Mouse (Mus musculus) midbrain, embryonic 14.5 days (tissue): ENCODE data around the gene Morc4. TPM values are rescaled to one million over a fixed set of nuclear protein-coding genes. Genes with fewer than 3 reads are reported as not detected.

ENCODE experiments used
- ATAC-seq: fragments of 200-750 bp; cut with Nextera tagmentation; 2 replicates; pipeline ENCODE4 v1.8.0; 2017; ENCODE audit warnings: moderate number of reproducible peaks, moderate library complexity; ENCODE audit not compliant: low FRiP score, low TSS enrichment
- DNase-seq: peaks from one replicate; pipeline ENCODE4 v3.0.0-alpha.2; 2015
- H3K27ac ChIP-seq: fragments of 300-500 bp; sonication (generic); replicated peaks from 2 replicates; pipeline ENCODE4 v1.5.1; 2014; ENCODE audit warnings: mild to moderate bottlenecking, low read depth, low read length, moderate library complexity
- H3K27me3 ChIP-seq: fragments of 300-500 bp; sonication (generic); 2 replicates; pipeline ENCODE4 v1.6.1; 2014; ENCODE audit warnings: low read length, control low read depth, mixed read lengths; ENCODE audit not compliant: control insufficient read depth, insufficient read depth
- H3K36me3 ChIP-seq: fragments of 300-500 bp; sonication (generic); 2 replicates; pipeline ENCODE4 v1.6.1; 2014; ENCODE audit warnings: low read length, control low read depth; ENCODE audit not compliant: control insufficient read depth, insufficient read depth
- H3K4me1 ChIP-seq: fragments of 300-500 bp; sonication (generic); 2 replicates; pipeline ENCODE4 v1.6.1; 2014; ENCODE audit warnings: mild to moderate bottlenecking, antibody characterized with exemption, low read length, control low read depth; ENCODE audit not compliant: control insufficient read depth, insufficient read depth
- H3K4me2 ChIP-seq: fragments of 300-500 bp; sonication (generic); 2 replicates; pipeline ENCODE4 v1.6.1; 2014; ENCODE audit warnings: mild to moderate bottlenecking, low read length, moderate library complexity
- H3K4me3 ChIP-seq: fragments of 300-500 bp; sonication (generic); replicated peaks from 2 replicates; pipeline ENCODE4 v1.5.1; 2014; ENCODE audit warnings: low read depth, low read length
- H3K9ac ChIP-seq: fragments of 300-500 bp; sonication (generic); replicated peaks from 2 replicates; pipeline ENCODE4 v1.6.1; 2014; ENCODE audit warnings: mild to moderate bottlenecking, low read length, moderate library complexity
- H3K9me3 ChIP-seq: fragments of 300-500 bp; sonication (generic); 2 replicates; pipeline ENCODE4 v1.6.1; 2016; ENCODE audit warnings: low read length, control low read depth, mixed read lengths; ENCODE audit not compliant: control insufficient read depth
- WGBS: fragments of 180-500 bp; shearing (Covaris S2); extraction: QIAGEN DNeasy Blood & Tissue Kit; methylation state at CpG from one replicate; pipeline ENCODE4 v1.1.7; 2014; 5-methylcytosine and 5-hydroxymethylcytosine counted together
- polyA plus RNA-seq: library from polyadenylated mRNA; unstranded; fragments of >200 nt; fragmentation: Nextera tagmentation; extraction: Ambion mirVana; gene quantifications from 2 replicates; pipeline ENCODE4 v1.2.1, GENCODE M21; 2014

The Morc4 gene
- polyA plus RNA-seq, 1 experiment from 2014 or later: 4.2 TPM

DNA sequence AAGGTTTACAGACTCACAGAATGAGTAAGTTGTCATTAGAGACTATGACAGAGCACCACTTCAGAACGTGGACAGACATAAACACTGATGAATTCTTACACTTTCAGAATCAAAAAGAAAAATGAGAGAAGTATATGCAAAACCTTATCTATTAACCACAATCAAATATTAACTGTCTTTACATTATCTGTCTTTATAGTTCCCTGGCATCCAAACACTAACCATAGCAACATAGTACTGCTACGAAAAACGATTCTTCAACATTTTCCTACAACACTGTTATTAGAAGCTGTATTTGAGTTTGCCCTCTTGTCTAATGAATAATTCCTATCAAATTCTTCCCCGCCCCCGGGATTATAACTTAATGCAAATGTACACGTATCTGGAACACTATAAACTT is 30.4 kb downstream of the Morc4 start:
- Histone ChIP-seq H3K9me3 (no peaks in the 10 kb centered on the region), H3K27me3 (no peaks in the 10 kb centered on the region), H3K4me2 (no peak overlapping the region), H3K4me1 (no peaks in the 10 kb centered on the region), H3K27ac (no peak overlapping the region), H3K36me3 (no peaks in the 10 kb centered on the region), H3K4me3 (no peak overlapping the region), H3K9ac (no peak overlapping the region)
- ATAC-seq: no peak
- DNase-seq: peak; percentile 37
- 65% methylated on average over 6 of the region's 6 CpGs for WGBS

DNA sequence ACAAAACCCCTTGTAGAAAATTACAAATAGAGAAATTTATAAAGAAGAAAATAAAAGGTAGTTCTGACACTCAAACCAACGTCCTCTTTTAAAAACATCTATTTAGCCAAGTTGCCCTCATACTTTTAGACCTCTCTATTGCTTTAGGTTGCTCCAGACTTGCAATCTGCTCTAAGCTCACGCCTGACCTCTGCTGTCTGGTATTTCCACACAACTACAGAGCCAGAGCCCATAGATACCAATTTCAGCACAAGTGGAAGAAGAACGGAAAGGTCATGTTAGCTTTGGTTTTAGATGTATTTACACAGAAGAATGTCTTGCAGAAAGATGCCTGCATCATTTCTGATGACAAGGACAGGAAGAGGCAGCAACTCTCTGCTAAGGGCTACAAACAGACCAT is 32.4 kb downstream of the Morc4 start:
- peak; percentile 35 for DNase-seq
- 50% methylated on average over 3 of the region's 3 CpGs for WGBS
- H3K4me1 ChIP-seq: no peaks in the 10 kb centered on the region
- H3K9me3 ChIP-seq: no peaks in the 10 kb centered on the region
- no peak overlapping the region for H3K27ac ChIP-seq
- no peaks in the 10 kb centered on the region for H3K36me3 ChIP-seq
- H3K27me3 ChIP-seq: no peaks in the 10 kb centered on the region
- ATAC-seq: no peak
- no peak overlapping the region for H3K9ac ChIP-seq
- H3K4me3 ChIP-seq: no peak overlapping the region
- no peak overlapping the region for H3K4me2 ChIP-seq

DNA sequence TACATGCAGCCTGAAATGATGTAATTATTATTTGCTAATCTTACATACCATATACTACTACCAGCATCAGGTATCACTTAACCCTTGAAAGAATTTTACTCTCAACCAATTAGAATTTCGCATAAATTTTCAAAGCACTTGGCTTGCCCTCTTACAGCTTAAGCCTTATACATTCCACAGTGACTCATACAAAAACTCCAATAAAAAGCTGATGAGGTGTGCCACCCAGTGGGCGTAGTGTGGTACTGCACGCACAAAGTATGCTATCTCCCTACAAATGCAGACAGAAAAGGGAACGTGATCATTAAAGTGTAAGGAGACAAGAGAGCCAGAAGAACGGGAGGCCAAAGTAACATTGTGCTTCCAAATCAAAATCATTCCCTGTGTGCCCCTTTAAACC is 39.0 kb downstream of the Morc4 start:
- no peak overlapping the region for H3K4me2 ChIP-seq
- H3K36me3 ChIP-seq: no peaks in the 10 kb centered on the region
- H3K9ac ChIP-seq: no peak overlapping the region
- no peaks in the 10 kb centered on the region for H3K4me1 ChIP-seq
- 17% methylated on average over 5 of the region's 5 CpGs for WGBS
- ATAC-seq: no peak
- H3K27ac ChIP-seq: no peak overlapping the region
- no peak overlapping the region for H3K4me3 ChIP-seq
- no peaks in the 10 kb centered on the region for H3K27me3 ChIP-seq
- H3K9me3 ChIP-seq: no peaks in the 10 kb centered on the region
- peak; percentile 75 for DNase-seq

DNA sequence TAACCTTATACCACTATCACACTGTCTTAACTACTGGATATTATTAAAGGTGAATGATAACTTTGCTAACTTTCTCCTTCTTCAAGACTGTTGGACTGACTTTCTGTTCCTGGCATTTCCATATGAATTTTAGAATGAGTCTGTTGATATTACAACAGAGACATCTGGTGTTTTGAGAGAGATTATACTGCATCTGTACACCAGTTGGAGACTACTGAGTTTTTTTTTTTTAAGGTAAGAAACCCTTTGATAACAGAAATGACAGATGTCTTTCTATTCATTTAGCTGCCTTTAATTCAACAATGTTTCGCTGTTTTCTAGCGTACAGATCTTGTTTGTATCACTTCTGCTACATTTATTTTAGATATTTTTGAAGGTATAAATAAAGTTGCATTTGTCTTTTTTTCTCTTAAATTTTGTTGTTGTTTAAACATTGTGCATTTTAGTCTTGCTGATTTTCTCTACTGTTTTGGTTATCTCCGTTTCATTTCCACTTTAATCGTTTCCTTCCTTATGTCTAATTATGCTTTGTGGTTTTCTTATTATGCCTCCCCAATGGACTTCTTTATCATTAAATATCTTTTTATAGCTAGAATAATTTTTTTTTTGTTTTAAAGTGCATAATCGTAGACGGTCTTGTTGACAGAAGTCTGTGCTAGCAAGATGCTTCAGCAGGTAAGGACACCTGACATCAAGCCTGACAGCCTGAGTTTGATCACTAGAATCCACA is 42.9 kb downstream of the Morc4 start:
- H3K9me3 ChIP-seq: no peaks in the 10 kb centered on the region
- H3K4me3 ChIP-seq: no peak overlapping the region
- H3K4me2 ChIP-seq: no peak overlapping the region
- H3K9ac ChIP-seq: no peak overlapping the region
- no peaks in the 10 kb centered on the region for H3K4me1 ChIP-seq
- WGBS: 94% methylated on average over 6 of the region's 6 CpGs
- ATAC-seq (no peak), DNase-seq (no peak)
- no peak overlapping the region for H3K27ac ChIP-seq
- H3K36me3 ChIP-seq: 0 out of 2 replicates have a peak, but pooled peaks cover 3% of the 10 kb centered on the region
- H3K27me3 ChIP-seq: no peaks in the 10 kb centered on the region

DNA sequence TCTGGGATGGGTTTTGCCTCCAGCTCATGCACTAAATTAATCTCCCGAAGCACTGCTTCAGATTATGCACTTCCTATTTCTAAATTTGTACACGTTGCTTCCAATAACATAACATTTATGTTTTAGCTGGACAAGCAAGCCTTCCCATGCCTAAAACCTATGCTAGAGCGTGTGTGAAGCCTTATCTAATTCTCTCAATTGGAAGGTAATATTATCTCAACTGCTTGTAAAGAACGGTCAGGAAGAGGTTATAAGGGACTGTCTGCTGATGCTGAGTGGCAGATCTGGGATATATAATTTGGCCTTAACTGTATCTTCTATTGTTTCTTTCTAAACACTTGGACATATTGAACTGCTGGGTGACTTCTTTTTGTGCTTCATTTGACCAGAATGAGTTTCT is 44.6 kb downstream of the Morc4 start:
- no peak overlapping the region for H3K9ac ChIP-seq
- H3K4me2 ChIP-seq: no peak overlapping the region
- WGBS: 87% methylated on average over 4 of the region's 4 CpGs
- 0 out of 2 replicates have a peak, but pooled peaks cover 3% of the 10 kb centered on the region for H3K36me3 ChIP-seq
- no peak overlapping the region for H3K4me3 ChIP-seq
- H3K27ac ChIP-seq: no peak overlapping the region
- no peaks in the 10 kb centered on the region for H3K9me3 ChIP-seq
- DNase-seq (no peak), ATAC-seq (no peak)
- H3K27me3 ChIP-seq: no peaks in the 10 kb centered on the region
- H3K4me1 ChIP-seq: no peaks in the 10 kb centered on the region

DNA sequence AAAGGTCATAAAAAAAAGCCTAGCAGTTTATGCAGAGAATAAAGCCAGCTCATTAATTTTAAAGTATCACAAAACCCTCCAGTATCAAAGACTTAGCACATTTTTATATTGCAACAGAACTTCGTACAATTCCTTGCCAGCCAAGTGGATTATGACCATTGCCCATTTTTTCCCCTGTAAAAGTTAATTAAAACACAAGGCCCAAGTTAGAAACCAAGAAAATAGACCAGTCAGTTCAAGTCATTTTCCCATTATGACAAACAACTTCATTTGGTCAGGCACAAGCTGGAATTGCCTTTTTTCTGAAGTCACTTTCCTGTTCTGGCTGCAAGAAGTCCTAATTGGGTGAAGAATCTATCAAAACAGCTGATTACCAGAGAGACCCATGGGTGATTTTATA is 46.1 kb downstream of the Morc4 start:
- no peaks in the 10 kb centered on the region for H3K27me3 ChIP-seq
- H3K9me3 ChIP-seq: no peaks in the 10 kb centered on the region
- DNase-seq (no peak), ATAC-seq (no peak)
- no peak overlapping the region for H3K27ac ChIP-seq
- H3K36me3 ChIP-seq: 0 out of 2 replicates have a peak, but pooled peaks cover 3% of the 10 kb centered on the region
- H3K4me1 ChIP-seq: no peaks in the 10 kb centered on the region
- no peak overlapping the region for H3K9ac ChIP-seq
- WGBS: 85% methylated on average over 1 of the region's 1 CpGs
- no peak overlapping the region for H3K4me2 ChIP-seq
- no peak overlapping the region for H3K4me3 ChIP-seq

DNA sequence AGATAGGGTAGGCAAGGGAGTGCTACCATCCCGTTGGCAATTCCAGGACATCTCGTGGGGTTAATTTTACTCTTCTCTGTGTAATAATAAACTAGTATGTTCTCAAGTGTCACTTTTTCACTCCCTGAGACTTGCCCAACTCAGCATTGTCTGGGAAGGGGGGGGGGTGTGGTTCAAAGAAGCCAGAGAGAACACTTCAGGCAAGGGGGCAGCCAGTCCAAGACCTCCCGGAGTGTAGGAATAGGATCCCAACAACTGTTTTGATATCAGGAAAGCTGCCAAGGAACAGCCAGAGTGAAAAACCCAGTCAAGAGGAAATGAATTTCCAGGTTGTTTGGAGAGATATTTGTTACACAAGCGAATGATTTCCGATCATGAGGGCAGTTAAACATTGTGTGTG is 56.3 kb downstream of the Morc4 start:
- Histone ChIP-seq H3K9ac (no peak overlapping the region), H3K4me2 (no peak overlapping the region), H3K27ac (no peak overlapping the region), H3K4me1 (no peaks in the 10 kb centered on the region), H3K9me3 (no peaks in the 10 kb centered on the region), H3K4me3 (no peak overlapping the region), H3K27me3 (no peaks in the 10 kb centered on the region), H3K36me3 (no peaks in the 10 kb centered on the region)
- ATAC-seq: no peak
- DNase-seq: no peak
- WGBS: 84% methylated on average over 5 of the region's 5 CpGs

DNA sequence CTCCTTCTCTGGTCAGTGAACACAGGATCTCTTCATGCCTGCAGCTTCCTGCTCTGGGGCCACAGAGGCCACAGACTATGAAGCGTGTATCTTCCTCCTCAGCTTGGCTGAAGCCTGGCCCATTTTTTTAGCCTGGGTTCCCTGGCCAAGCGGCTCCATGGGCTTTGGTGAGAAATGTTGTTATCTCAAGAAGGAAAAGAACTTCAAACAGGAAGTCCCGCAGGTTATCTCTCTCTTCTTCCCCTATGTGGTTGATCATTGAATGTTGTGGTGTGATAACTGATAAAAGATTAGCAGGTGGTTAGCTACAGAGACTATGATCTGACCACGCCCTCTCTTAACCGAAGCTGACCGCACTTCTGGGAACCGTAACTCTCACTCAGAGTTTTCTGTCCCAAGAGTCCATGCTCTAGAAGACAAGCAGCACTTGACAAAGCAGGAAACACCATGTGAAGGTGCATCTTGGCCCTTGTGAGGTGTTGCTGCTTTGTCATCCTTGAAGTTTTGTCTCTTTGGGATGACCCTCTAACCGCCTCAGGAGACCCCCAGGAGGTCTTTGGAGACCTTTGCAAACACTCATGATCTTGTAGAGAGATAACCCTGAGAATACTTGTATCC is 57.4 kb downstream of the Morc4 start:
- H3K9ac ChIP-seq: no peak overlapping the region
- WGBS: 89% methylated on average over 8 of the region's 8 CpGs
- H3K4me3 ChIP-seq: no peak overlapping the region
- ATAC-seq (no peak), DNase-seq (no peak)
- H3K27ac ChIP-seq: no peak overlapping the region
- H3K9me3 ChIP-seq: no peaks in the 10 kb centered on the region
- H3K27me3 ChIP-seq: no peaks in the 10 kb centered on the region
- H3K36me3 ChIP-seq: no peaks in the 10 kb centered on the region
- H3K4me1 ChIP-seq: no peaks in the 10 kb centered on the region
- no peak overlapping the region for H3K4me2 ChIP-seq
